Mouse (Mus musculus) intestine, embryonic 16.5 days (tissue): Measurements from ENCODE around the gene Tbl3. TPM values are rescaled to one million over a fixed set of nuclear protein-coding genes. Genes with fewer than 3 reads are reported as not detected.

Experiments used
- ATAC-seq: fragments of 200-750 bp; cut with Nextera tagmentation; 2 replicates; pipeline ENCODE4 v1.8.0; 2017; ENCODE audit warnings: moderate TSS enrichment, moderate library complexity
- H3K27ac ChIP-seq: fragments of 300-500 bp; sonication (generic); 2 replicates; pipeline ENCODE4 v1.5.1; 2014; ENCODE audit warnings: mild to moderate bottlenecking, low read length
- H3K27me3 ChIP-seq: fragments of 300-500 bp; sonication (generic); replicated peaks from 2 replicates; pipeline ENCODE4 v1.6.1; 2014; ENCODE audit warnings: low read length, control low read depth, mixed read lengths; ENCODE audit not compliant: control insufficient read depth, insufficient read depth
- H3K36me3 ChIP-seq: fragments of 300-500 bp; sonication (generic); 2 replicates; pipeline ENCODE4 v1.6.1; 2014; ENCODE audit warnings: low read length, control low read depth; ENCODE audit not compliant: control insufficient read depth, insufficient read depth
- H3K4me1 ChIP-seq: fragments of 300-500 bp; sonication (generic); 2 replicates; pipeline ENCODE4 v1.6.1; 2014; ENCODE audit warnings: low read length, control low read depth, mixed read lengths; ENCODE audit not compliant: control insufficient read depth, insufficient read depth
- H3K4me2 ChIP-seq: fragments of 300-500 bp; sonication (generic); 2 replicates; pipeline ENCODE4 v1.6.1; 2014; ENCODE audit warnings: low read depth, low read length, control low read depth
- H3K4me3 ChIP-seq: fragments of 300-500 bp; sonication (generic); 2 replicates; pipeline ENCODE4 v1.5.1; 2014; ENCODE audit warnings: mild to moderate bottlenecking, low read length
- H3K9ac ChIP-seq: fragments of 300-500 bp; sonication (generic); 2 replicates; pipeline ENCODE4 v1.6.1; 2014; ENCODE audit warnings: low read depth, low read length
- H3K9me3 ChIP-seq: fragments of 300-500 bp; sonication (generic); 2 replicates; pipeline ENCODE4 v1.6.1; 2016; ENCODE audit warnings: low read length, control low read depth; ENCODE audit not compliant: control insufficient read depth
- WGBS: fragments of 180-500 bp; shearing (Covaris S2); extraction: QIAGEN DNeasy Blood & Tissue Kit; methylation state at CpG from one replicate; pipeline ENCODE4 v1.1.7; 2014; 5-methylcytosine and 5-hydroxymethylcytosine counted together
- polyA plus RNA-seq: library from polyadenylated mRNA; unstranded; fragments of >200 nt; fragmentation: Nextera tagmentation; extraction: Ambion mirVana; gene quantifications from 2 replicates; pipeline ENCODE4 v1.2.1, GENCODE M21; 2015

Tbl3 gene
- polyA plus RNA-seq, result 63.5 and 68.4 TPM in 2 replicates

DNA sequence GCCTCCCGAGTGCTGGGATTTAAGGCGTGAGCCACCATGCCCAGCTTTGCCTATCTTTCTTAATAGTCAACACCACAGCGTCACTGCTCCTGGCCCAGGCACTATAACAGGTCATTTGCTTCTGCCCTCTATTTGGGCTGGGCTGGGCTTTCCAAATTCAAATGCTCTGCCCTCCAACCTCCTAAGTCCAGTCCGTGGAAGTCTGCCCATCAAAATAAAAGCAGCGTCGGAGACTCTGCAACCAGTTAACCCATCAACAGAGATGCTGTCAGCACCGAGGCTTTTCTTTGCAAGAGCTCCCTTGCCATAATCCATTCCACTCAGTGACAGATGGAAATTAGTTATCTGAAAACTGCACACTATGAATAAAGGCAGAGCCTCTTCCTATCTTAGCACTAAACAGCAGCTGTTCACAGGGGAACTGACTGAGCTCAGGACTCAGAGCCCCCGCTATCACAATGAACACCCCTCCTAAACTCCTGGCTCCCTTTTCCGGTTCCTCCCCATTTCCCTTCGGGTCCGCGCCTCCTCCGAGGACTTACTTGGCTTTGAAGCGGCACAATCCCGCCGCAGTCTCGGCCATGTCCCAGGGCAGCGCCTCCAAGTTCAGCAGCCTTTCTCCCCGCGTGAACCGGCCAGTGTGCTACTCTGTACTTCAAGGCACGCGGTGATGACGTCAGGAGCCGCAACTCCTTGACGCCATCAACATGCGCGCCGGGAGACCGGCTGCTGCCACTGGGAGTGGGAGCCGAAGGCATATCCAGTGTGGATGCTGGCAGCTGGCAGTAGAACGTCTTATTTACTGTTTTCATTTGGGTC, at the start of gene Tbl3:
Gene Tbl3 (minus strand): TSS at position 679 of the 819 bp plus-strand sequence.
- peaks cover 10% of the 10 kb centered on the region; the same call in 1 of the 2 replicates for H3K4me1 ChIP-seq
- peak within 1 kb of the TSS; percentile 64 for H3K4me3 ChIP-seq
- H3K27ac ChIP-seq, result peak within 1 kb of the TSS; percentile 75
- ATAC-seq, result peak; percentile 89
- H3K27me3 ChIP-seq, result no peaks in the 10 kb centered on the region
- WGBS, result 3% methylated on average over 32 of the region's 32 CpGs
- peak within 1 kb of the TSS; percentile 79 for H3K4me2 ChIP-seq
- peaks cover 11% of the 10 kb centered on the region; the same call in 1 of the 2 replicates for H3K36me3 ChIP-seq
- H3K9me3 ChIP-seq, result no peaks in the 10 kb centered on the region
- H3K9ac ChIP-seq, result peak within 1 kb of the TSS; percentile 86

DNA sequence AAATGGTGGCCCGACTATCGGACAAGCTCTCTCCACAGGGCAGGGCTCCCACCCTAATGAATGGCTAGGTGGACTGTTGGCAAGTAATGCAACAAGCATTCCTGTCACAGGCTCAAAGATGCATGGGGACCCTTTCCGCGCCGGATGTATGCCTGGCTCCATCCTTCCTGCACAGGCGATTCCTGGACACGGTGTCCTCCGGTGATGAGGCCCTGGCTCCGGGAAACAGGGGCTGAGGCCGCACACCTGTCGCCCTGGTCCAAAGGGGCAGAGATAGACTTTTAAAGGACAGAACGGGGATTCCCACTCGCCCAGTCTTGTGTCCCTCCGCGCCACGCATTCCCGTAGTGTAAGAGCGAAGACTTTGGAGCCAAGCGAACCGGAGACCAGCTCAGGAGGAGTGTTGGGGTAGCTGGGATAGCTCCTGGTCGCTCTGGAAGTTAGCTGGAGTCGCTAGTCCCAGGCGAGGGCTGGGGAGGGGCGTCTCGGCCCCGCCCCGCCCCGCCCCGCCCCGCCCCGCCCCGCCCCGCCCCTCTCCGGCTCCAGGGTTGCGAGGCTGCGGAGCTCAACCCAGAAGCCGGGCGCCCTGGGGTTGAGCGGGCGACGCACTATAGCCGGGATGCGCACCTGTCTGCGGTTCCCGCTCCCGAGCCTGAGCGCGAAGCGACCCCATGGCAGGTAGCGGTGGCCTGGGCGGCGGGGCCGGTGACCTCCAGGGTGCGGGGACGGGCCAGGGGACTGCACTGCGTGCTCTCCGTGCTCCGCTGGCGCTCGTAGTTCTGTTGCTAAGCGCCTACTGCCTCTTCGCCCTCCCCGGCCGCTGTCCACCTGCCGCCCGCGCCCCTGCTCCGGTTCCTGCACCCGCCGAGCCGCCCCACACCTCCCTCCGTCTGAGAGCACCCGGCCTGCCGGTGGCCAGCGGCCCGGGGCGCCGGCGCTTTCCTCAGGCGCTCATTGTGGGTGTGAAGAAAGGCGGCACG, 45.2 kb upstream of the Tbl3 start, which contains the start of gene Hs3st6:
Gene Hs3st6 (plus strand): TSS at position 574 of the 980 bp plus-strand sequence.
- Histone ChIP-seq H3K4me1 (peaks cover 10% of the 10 kb centered on the region; the same call in 1 of the 2 replicates), H3K27ac (no peak within 1 kb of the TSS), H3K9ac (peak within 1 kb of the TSS; percentile 64), H3K4me3 (peak within 1 kb of the TSS; percentile 63), H3K9me3 (no peaks in the 10 kb centered on the region), H3K4me2 (peak within 1 kb of the TSS; percentile 99), H3K36me3 (no peaks in the 10 kb centered on the region), H3K27me3 (peaks cover 49% of the 10 kb centered on the region)
- WGBS, result under 1% methylated on average over 69 of the region's 82 CpGs
- peak; percentile 93 for ATAC-seq

DNA sequence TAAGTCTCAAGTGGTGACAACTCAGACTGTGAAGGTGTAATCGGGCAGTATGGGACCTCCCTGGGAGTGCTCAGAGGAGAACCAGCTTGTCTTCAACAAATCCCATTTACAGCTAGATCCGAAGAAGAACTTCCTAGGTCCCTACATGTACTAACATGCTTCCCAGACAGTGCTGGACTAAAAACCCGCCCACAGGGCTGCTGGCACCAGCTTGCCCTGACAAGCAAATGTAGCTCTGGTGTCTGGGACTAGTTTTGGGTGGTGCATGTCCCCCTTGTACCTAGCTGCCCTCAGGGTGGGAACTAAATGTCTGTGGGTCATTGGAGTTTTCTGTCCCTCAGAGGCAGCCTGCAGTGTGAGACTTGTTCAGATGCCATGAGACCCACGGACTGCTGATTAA, 44.1 kb upstream of the Tbl3 start:
- H3K27me3 ChIP-seq, result peaks cover 49% of the 10 kb centered on the region
- H3K27ac ChIP-seq, result no peak overlapping the region
- H3K4me2 ChIP-seq, result no peak overlapping the region
- ATAC-seq, result no peak
- WGBS, result 20% methylated on average over 4 of the region's 4 CpGs
- H3K4me3 ChIP-seq, result no peak overlapping the region
- no peak overlapping the region for H3K9ac ChIP-seq
- no peaks in the 10 kb centered on the region for H3K9me3 ChIP-seq
- H3K36me3 ChIP-seq, result no peaks in the 10 kb centered on the region
- H3K4me1 ChIP-seq, result peaks cover 16% of the 10 kb centered on the region; the same call in 1 of the 2 replicates

DNA sequence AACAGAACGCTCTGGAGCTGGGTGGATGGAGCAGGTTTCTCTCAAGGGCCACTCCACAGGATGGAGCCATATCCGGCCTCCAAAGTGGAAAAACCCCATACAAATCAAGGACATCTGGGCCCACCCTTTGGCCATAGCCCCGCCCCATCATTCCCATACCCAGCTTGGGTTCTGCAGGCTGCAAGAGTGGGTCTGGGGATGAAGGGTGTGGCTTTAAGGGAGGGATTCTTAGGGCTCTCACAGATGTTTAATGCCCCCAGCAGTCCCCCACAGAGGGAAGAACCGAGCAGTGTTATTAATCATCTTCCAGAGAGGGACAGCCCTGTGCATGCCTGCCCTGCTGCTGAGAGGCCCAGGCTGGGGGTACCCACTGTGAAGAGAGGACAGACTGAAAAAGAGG, 39.5 kb upstream of the Tbl3 start:
- Histone ChIP-seq H3K9ac (no peak overlapping the region), H3K27ac (no peak overlapping the region), H3K4me2 (no peak overlapping the region), H3K4me1 (peaks cover 6% of the 10 kb centered on the region; the same call in 1 of the 2 replicates), H3K36me3 (no peaks in the 10 kb centered on the region), H3K9me3 (no peaks in the 10 kb centered on the region), H3K27me3 (peaks cover 18% of the 10 kb centered on the region), H3K4me3 (no peak overlapping the region)
- ATAC-seq, result no peak
- 43% methylated on average over 4 of the region's 4 CpGs for WGBS

DNA sequence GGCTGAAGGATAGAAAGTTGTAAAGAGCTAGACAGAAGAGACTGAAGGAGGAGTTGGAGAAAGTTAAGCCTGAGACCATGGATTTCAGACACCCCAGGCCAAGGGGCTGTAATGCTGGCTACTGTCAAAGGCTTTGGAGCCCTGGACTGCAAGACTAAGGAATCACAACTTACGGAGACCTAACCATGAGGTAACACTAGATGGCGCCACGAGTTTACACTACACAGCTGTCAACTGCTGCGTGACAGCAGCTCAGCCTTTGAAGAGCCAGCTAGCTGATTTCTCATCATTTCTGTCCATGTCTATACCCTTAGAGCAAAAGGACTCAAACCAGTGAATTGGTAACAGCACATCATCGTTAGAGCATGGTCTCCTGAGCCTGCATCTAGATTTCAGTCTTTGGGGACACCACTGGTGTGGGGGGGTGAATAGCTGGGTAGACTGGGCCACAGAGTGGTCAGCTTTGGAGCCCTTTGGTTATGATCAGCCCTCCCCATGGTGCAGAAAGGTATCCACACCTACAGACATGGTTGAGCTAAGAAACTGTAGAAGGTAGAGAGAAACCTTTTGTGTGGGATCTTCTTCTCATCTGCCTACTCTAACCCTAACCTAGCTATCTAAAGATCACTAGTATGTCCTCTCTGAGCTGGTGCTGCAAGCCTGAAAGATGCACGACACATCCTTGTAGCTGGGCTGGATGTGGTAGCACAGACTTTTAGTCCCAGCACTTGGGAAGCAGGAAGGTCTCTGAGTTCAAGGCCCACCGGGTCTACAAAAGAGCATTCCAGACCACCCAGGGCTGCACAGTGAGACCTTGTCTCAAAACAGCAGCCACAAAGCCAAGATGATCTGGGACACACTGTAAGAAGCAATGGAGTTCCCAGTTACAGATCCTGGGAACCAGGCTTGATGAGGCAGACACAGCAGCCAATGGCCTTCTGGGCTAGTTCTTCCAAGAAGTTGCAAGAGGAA, 38.4 kb upstream of the Tbl3 start:
- no peak overlapping the region for H3K27ac ChIP-seq
- no peak overlapping the region for H3K4me3 ChIP-seq
- peaks cover 9% of the 10 kb centered on the region; the same call in 1 of the 2 replicates for H3K27me3 ChIP-seq
- WGBS, result 22% methylated on average over 7 of the region's 7 CpGs
- H3K9me3 ChIP-seq, result no peaks in the 10 kb centered on the region
- peak; percentile 73 for ATAC-seq
- H3K36me3 ChIP-seq, result no peaks in the 10 kb centered on the region
- no peak overlapping the region for H3K9ac ChIP-seq
- H3K4me2 ChIP-seq, result no peak overlapping the region
- peaks cover 6% of the 10 kb centered on the region; the same call in 1 of the 2 replicates for H3K4me1 ChIP-seq

DNA sequence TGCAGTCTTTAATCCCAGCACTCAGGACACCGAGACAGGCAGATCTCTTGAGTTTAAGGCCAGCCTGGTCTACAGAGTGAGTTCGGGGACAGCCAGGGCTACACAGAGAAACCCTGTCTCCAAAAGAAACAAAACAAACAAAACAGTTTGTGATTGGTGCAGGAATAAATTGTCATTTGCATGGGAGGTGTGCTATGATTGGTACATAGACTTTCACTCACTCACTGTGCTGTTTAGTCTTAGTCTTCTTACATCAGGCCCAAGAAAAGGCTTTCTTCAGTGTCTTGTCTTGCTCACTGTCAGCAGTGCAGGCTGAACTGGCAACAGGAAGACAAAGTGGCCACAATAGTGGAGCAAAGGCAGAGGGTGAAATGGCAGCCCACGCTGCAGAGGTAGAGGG, 36.9 kb upstream of the Tbl3 start:
- H3K27me3 ChIP-seq, result no peaks in the 10 kb centered on the region
- ATAC-seq, result no peak
- no peak overlapping the region for H3K27ac ChIP-seq
- H3K9me3 ChIP-seq, result no peaks in the 10 kb centered on the region
- 77% methylated on average over 3 of the region's 3 CpGs for WGBS
- no peak overlapping the region for H3K4me3 ChIP-seq
- H3K9ac ChIP-seq, result no peak overlapping the region
- no peaks in the 10 kb centered on the region for H3K36me3 ChIP-seq
- peaks cover 6% of the 10 kb centered on the region; the same call in 1 of the 2 replicates for H3K4me1 ChIP-seq
- no peak overlapping the region for H3K4me2 ChIP-seq

DNA sequence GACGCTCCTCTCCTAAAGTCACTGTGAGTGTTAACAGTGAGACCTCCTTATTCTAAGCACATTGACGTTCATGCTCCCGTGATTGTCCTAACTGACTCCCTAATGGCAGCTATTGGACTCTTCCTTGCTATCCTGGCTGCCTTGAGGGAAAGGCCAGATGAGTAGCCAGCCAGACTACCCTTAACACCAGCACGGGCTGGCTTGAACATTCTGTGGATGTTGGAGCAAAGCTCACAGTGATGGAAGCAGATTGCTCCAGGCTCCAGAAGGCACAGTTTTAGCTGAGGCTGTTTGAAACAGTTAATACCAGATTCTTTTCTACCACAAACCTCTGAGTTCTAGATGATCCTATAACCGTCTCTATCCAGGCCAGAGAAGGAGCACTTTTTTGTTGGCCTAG, 36.4 kb upstream of the Tbl3 start:
- no peaks in the 10 kb centered on the region for H3K36me3 ChIP-seq
- H3K4me1 ChIP-seq, result peaks cover 6% of the 10 kb centered on the region; the same call in 1 of the 2 replicates
- H3K4me2 ChIP-seq, result no peak overlapping the region
- no peaks in the 10 kb centered on the region for H3K27me3 ChIP-seq
- H3K9me3 ChIP-seq, result no peaks in the 10 kb centered on the region
- no peak overlapping the region for H3K4me3 ChIP-seq
- no peak overlapping the region for H3K27ac ChIP-seq
- WGBS, result 76% methylated on average over 5 of the region's 5 CpGs
- ATAC-seq, result no peak
- no peak overlapping the region for H3K9ac ChIP-seq

DNA sequence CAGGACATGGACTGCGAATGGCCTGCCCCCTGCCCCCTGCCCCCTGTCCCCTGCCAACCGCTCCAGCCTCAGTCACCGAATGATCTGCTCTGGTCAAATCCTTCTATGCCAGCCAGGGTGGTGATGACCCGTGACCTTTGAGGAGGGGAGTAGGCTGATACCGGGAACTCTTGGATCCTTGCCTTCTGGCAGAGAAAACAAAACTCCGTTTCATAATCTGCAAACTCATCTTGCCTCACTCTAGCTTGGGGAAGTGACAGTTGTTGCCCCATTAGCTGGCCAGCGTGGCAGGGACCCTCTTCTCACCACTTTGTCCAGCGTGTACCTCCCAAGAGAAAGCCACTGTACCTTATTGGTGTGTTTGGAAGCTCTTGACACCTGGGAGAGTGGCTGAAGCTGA, 34.8 kb upstream of the Tbl3 start:
- Histone ChIP-seq H3K9me3 (no peaks in the 10 kb centered on the region), H3K27ac (no peak overlapping the region), H3K36me3 (no peaks in the 10 kb centered on the region), H3K4me3 (no peak overlapping the region), H3K27me3 (no peaks in the 10 kb centered on the region), H3K4me1 (peaks cover 14% of the 10 kb centered on the region), H3K9ac (no peak overlapping the region), H3K4me2 (no peak overlapping the region)
- no peak for ATAC-seq
- 81% methylated on average over 8 of the region's 8 CpGs for WGBS
